Mouse (Mus musculus): ENCODE measurements at regions not wholly inside any gene's neighbourhood (a gene's known extent, or its start where the extent isn't known, plus 50 kb on each side); places are given as distances from the start of the nearest gene placed in this dataset.

- H3K4me1 ChIP-seq (ENCODE audit: insufficient read depth, low read length): no peaks in the 10 kb centered on the region
- H3K36me3 ChIP-seq (ENCODE audit: insufficient read depth, low read length): no peaks in the 10 kb centered on the region
- no peak overlapping the region for H3K4me2 ChIP-seq (replicated peaks; ENCODE audit: low read depth, low read length)
- H3K9ac ChIP-seq (replicated peaks; ENCODE audit: low read length): no peak overlapping the region
- no peak overlapping the region for H3K4me3 ChIP-seq (ENCODE audit: low read length)
- WGBS: 58% methylated on average over 2 of the region's 2 CpGs
- no peaks in the 10 kb centered on the region for H3K9me3 ChIP-seq (ENCODE audit: low read length)
- H3K27ac ChIP-seq (ENCODE audit: low read length): no peak overlapping the region
- ATAC-seq (ENCODE audit: low FRiP score, low TSS enrichment): no peak
- H3K27me3 ChIP-seq (ENCODE audit: insufficient read depth, low read length): no peaks in the 10 kb centered on the region
Observed at GRCm38 (mm10) chr2:46678366-46678765, 1561.2 kb upstream of the Zeb2 start.

- 77% methylated on average over 13 of the region's 13 CpGs for WGBS
- H3K4me2 ChIP-seq (replicated peaks; ENCODE audit: low read depth, low read length): no peak overlapping the region
- H3K27me3 ChIP-seq (ENCODE audit: insufficient read depth, low read length): no peaks in the 10 kb centered on the region
- H3K27ac ChIP-seq (ENCODE audit: low read length): no peak overlapping the region
- H3K4me1 ChIP-seq (ENCODE audit: insufficient read depth, low read length): no peaks in the 10 kb centered on the region
- H3K9ac ChIP-seq (replicated peaks; ENCODE audit: low read length): no peak overlapping the region
- H3K4me3 ChIP-seq (ENCODE audit: low read length): no peak overlapping the region
- no peaks in the 10 kb centered on the region for H3K9me3 ChIP-seq (ENCODE audit: low read length)
- ATAC-seq (ENCODE audit: low FRiP score, low TSS enrichment): no peak
- no peaks in the 10 kb centered on the region for H3K36me3 ChIP-seq (ENCODE audit: insufficient read depth, low read length)
Observed at GRCm38 (mm10) chr2:46669517-46670291, 1552.5 kb upstream of the Zeb2 start.

- Histone ChIP-seq H3K4me2 (replicated peaks; ENCODE audit: low read depth, low read length) (no peak overlapping the region), H3K9ac (replicated peaks; ENCODE audit: low read length) (no peak overlapping the region), H3K4me1 (ENCODE audit: insufficient read depth, low read length) (no peaks in the 10 kb centered on the region), H3K4me3 (ENCODE audit: low read length) (no peak overlapping the region), H3K27ac (ENCODE audit: low read length) (no peak overlapping the region), H3K36me3 (ENCODE audit: insufficient read depth, low read length) (no peaks in the 10 kb centered on the region), H3K9me3 (ENCODE audit: low read length) (no peaks in the 10 kb centered on the region), H3K27me3 (ENCODE audit: insufficient read depth, low read length) (no peaks in the 10 kb centered on the region)
- 68% methylated on average over 3 of the region's 3 CpGs for WGBS
- no peak for ATAC-seq (ENCODE audit: low FRiP score, low TSS enrichment)
Observed at GRCm38 (mm10) chr2:46666990-46667337, 1549.8 kb upstream of the Zeb2 start.

DNA sequence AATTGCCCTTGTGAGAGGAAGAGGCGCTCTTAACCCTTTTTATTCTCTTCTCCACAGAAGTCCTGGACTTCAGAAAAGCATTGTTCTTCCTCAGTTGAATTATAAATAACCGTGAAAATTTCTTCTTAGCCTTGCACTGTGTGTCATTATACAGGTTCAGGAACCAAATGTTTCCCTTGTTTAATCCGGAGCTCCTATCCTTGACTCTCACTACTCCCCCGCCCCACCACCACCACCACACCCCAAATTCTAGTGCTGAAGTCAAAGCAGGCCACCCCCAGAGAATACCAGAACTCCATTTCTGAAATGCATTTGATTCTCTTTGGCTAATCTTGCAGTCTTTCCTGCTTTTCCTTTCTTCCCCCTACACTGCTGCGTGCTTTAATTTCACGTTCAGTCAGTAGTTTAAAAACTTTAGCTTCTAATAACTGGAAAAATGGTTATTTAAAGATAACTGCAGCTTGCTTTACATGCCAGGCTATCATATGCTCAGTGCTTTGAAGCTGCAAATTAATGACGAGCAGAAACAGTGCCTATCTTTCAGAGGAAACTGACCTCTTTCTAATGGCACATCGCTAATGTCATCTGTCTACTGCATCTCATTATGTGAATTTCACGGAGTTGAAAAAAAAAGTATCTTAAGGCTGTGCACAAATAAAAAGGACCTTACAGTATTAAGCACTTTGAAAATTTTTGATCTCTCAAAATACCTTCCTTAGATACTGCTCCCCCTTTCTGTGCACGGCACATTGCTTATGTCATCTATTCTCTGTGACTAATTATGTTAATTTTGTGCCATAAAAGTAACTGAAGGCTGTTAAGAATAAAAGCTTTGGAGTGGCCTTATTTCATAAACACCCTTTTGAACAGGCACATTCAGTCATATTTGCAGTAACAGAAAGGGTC is 1549.1 kb upstream of the Zeb2 start:
- no peak for ATAC-seq (ENCODE audit: low FRiP score, low TSS enrichment)
- Histone ChIP-seq H3K36me3 (ENCODE audit: insufficient read depth, low read length) (no peaks in the 10 kb centered on the region), H3K4me2 (replicated peaks; ENCODE audit: low read depth, low read length) (no peak overlapping the region), H3K27ac (ENCODE audit: low read length) (no peak overlapping the region), H3K9ac (replicated peaks; ENCODE audit: low read length) (no peak overlapping the region), H3K9me3 (ENCODE audit: low read length) (no peaks in the 10 kb centered on the region), H3K4me1 (ENCODE audit: insufficient read depth, low read length) (no peaks in the 10 kb centered on the region), H3K4me3 (ENCODE audit: low read length) (no peak overlapping the region), H3K27me3 (ENCODE audit: insufficient read depth, low read length) (no peaks in the 10 kb centered on the region)
- 60% methylated on average over 10 of the region's 10 CpGs for WGBS

GRCm38 (mm10) chr2:46661876-46662275 is 1544.7 kb upstream of the Zeb2 start:
- 80% methylated on average over 3 of the region's 3 CpGs for WGBS
- Histone ChIP-seq H3K36me3 (ENCODE audit: insufficient read depth, low read length) (no peaks in the 10 kb centered on the region), H3K9ac (replicated peaks; ENCODE audit: low read length) (no peak overlapping the region), H3K4me3 (ENCODE audit: low read length) (no peak overlapping the region), H3K9me3 (ENCODE audit: low read length) (no peaks in the 10 kb centered on the region), H3K27ac (ENCODE audit: low read length) (no peak overlapping the region), H3K4me2 (replicated peaks; ENCODE audit: low read depth, low read length) (no peak overlapping the region), H3K27me3 (ENCODE audit: insufficient read depth, low read length) (no peaks in the 10 kb centered on the region), H3K4me1 (ENCODE audit: insufficient read depth, low read length) (no peaks in the 10 kb centered on the region)
- no peak for ATAC-seq (ENCODE audit: low FRiP score, low TSS enrichment)

- WGBS: 52% methylated on average over 3 of the region's 3 CpGs
- ATAC-seq (ENCODE audit: low FRiP score, low TSS enrichment): no peak
Observed at GRCm38 (mm10) chr2:46660577-46660976, 1543.4 kb upstream of the Zeb2 start.

GRCm38 (mm10) chr2:46655289-46655688 is 1538.1 kb upstream of the Zeb2 start:
- Histone ChIP-seq H3K27ac (ENCODE audit: low read length) (no peak overlapping the region), H3K9ac (replicated peaks; ENCODE audit: low read length) (no peak overlapping the region), H3K4me1 (ENCODE audit: insufficient read depth, low read length) (no peaks in the 10 kb centered on the region), H3K4me2 (replicated peaks; ENCODE audit: low read depth, low read length) (no peak overlapping the region), H3K36me3 (ENCODE audit: insufficient read depth, low read length) (no peaks in the 10 kb centered on the region), H3K9me3 (ENCODE audit: low read length) (no peaks in the 10 kb centered on the region), H3K27me3 (ENCODE audit: insufficient read depth, low read length) (no peaks in the 10 kb centered on the region), H3K4me3 (ENCODE audit: low read length) (no peak overlapping the region)
- ATAC-seq (ENCODE audit: low FRiP score, low TSS enrichment): no peak
- WGBS: 91% methylated on average over 1 of the region's 1 CpGs

More at GRCm38 (mm10) chr2:46660577-46660976, 1543.4 kb upstream of the Zeb2 start:
- H3K9me3 ChIP-seq (ENCODE audit: low read length): no peaks in the 10 kb centered on the region
- no peak overlapping the region for H3K27ac ChIP-seq (ENCODE audit: low read length)
- no peaks in the 10 kb centered on the region for H3K27me3 ChIP-seq (ENCODE audit: insufficient read depth, low read length)
- H3K9ac ChIP-seq (replicated peaks; ENCODE audit: low read length): no peak overlapping the region
- no peak overlapping the region for H3K4me2 ChIP-seq (replicated peaks; ENCODE audit: low read depth, low read length)
- H3K4me1 ChIP-seq (ENCODE audit: insufficient read depth, low read length): no peaks in the 10 kb centered on the region
- H3K4me3 ChIP-seq (ENCODE audit: low read length): no peak overlapping the region
- H3K36me3 ChIP-seq (ENCODE audit: insufficient read depth, low read length): no peaks in the 10 kb centered on the region

DNA sequence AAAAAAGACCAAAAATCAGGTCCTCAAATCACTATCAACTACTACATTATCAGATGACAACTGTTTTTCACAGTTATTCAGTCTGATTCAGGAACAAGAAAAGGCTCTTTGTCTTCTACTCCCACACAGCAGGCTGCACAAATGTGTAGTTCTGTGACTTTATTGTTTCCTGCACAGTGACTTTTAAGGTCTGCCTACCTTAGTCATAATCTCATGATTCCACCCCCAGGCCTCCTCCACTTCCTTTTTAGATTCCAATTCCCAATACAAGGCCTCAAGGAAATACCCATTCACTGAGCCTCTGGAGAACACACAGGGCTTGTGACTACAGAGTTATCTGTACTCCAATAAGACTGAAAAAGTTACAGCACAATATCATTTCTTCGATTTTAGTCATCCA is 1535.4 kb upstream of the Zeb2 start:
- no peaks in the 10 kb centered on the region for H3K36me3 ChIP-seq (ENCODE audit: insufficient read depth, low read length)
- H3K4me2 ChIP-seq (replicated peaks; ENCODE audit: low read depth, low read length): no peak overlapping the region
- no peak overlapping the region for H3K27ac ChIP-seq (ENCODE audit: low read length)
- no peak for ATAC-seq (ENCODE audit: low FRiP score, low TSS enrichment)
- no peak overlapping the region for H3K9ac ChIP-seq (replicated peaks; ENCODE audit: low read length)
- no peaks in the 10 kb centered on the region for H3K27me3 ChIP-seq (ENCODE audit: insufficient read depth, low read length)
- H3K9me3 ChIP-seq (ENCODE audit: low read length): no peaks in the 10 kb centered on the region; the same call in 1 of the 2 replicates
- no peak overlapping the region for H3K4me3 ChIP-seq (ENCODE audit: low read length)
- 92% methylated on average over 1 of the region's 1 CpGs for WGBS
- no peaks in the 10 kb centered on the region for H3K4me1 ChIP-seq (ENCODE audit: insufficient read depth, low read length)

GRCm38 (mm10) chr2:46646366-46646765 is 1529.2 kb upstream of the Zeb2 start:
- WGBS: 70% methylated on average over 2 of the region's 2 CpGs
- no peak overlapping the region for H3K9ac ChIP-seq (replicated peaks; ENCODE audit: low read length)
- no peaks in the 10 kb centered on the region for H3K4me1 ChIP-seq (ENCODE audit: insufficient read depth, low read length)

DNA sequence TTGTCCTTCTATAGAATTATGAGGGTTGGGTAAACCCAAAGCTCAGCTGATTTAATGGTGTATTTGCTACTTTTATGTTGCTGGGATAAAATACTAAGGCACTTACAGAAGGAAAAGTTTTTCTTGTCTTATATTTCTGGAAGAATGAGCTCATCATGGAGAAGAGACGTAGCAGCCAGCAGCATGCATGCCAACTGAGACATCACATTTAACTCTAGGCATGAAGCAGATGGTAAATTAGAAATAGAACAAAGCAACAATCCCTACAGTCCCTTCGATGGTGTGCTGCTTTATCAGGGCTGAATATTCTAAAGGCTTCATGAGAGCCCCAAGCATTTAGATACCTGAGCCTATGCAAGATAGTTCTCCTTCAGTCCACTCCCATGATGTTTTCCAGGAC is 1492.0 kb upstream of the Zeb2 start:
- Histone ChIP-seq H3K9me3 (ENCODE audit: low read length) (no peaks in the 10 kb centered on the region), H3K4me1 (ENCODE audit: insufficient read depth, low read length) (no peaks in the 10 kb centered on the region), H3K36me3 (ENCODE audit: insufficient read depth, low read length) (no peaks in the 10 kb centered on the region), H3K9ac (replicated peaks; ENCODE audit: low read length) (no peak overlapping the region), H3K4me2 (replicated peaks; ENCODE audit: low read depth, low read length) (no peak overlapping the region), H3K27ac (ENCODE audit: low read length) (no peak overlapping the region), H3K27me3 (ENCODE audit: insufficient read depth, low read length) (no peaks in the 10 kb centered on the region), H3K4me3 (ENCODE audit: low read length) (no peak overlapping the region)
- 76% methylated on average over 2 of the region's 2 CpGs for WGBS
- no peak for ATAC-seq (ENCODE audit: low FRiP score, low TSS enrichment)

More at GRCm38 (mm10) chr2:46646366-46646765, 1529.2 kb upstream of the Zeb2 start:
- no peaks in the 10 kb centered on the region for H3K36me3 ChIP-seq (ENCODE audit: insufficient read depth, low read length)
- no peak for ATAC-seq (ENCODE audit: low FRiP score, low TSS enrichment)
- H3K27ac ChIP-seq (ENCODE audit: low read length): no peak overlapping the region
- H3K4me3 ChIP-seq (ENCODE audit: low read length): no peak overlapping the region
- no peaks in the 10 kb centered on the region for H3K27me3 ChIP-seq (ENCODE audit: insufficient read depth, low read length)
- H3K9me3 ChIP-seq (ENCODE audit: low read length): no peaks in the 10 kb centered on the region; the same call in 1 of the 2 replicates
- H3K4me2 ChIP-seq (replicated peaks; ENCODE audit: low read depth, low read length): no peak overlapping the region
